Mouse (Mus musculus) layer of hippocampus, adult 2 months (tissue): ENCODE data around the gene Gng3. TPM values are rescaled to one million over a fixed set of nuclear protein-coding genes. Genes with fewer than 3 reads are reported as not detected.
A peak's percentile ranks its signal among the peaks of the same experiment; 100 is the strongest.

Source experiments
- DNase-seq, 2 experiments: peaks; one replicate each; pipeline ENCODE4 v3.0.0; 2022; ENCODE audit warnings: low spot score in 2 of 2
- H3K27ac ChIP-seq: fragments of 200-600 bp; 2 replicates; pipeline ENCODE4 v1.8.1; 2022
- H3K4me3 ChIP-seq: fragments of 200-600 bp; 2 replicates; pipeline ENCODE4 v1.8.1; 2022; ENCODE audit warnings: mild to moderate bottlenecking
- CTCF ChIP-seq: fragments of 200-600 bp; conservative IDR thresholded peaks from 2 replicates; pipeline ENCODE4 v1.8.1; 2022; ENCODE audit warnings: antibody characterized with exemption, mild to moderate bottlenecking, moderate library complexity
- microRNA-seq, 2 experiments: library from miRNA; unstranded; fragments of <30 nt; microRNA quantifications; one replicate each; pipeline ENCODE4 v1.2.0; 2021
- total RNA-seq, 2 experiments: library from RNA; stranded (reverse); gene quantifications; 2 replicates each; pipeline ENCODE4 v1.2.3; 2021

The Gng3 gene
- total RNA-seq, 2 experiments from 2014 or later: 160 TPM

DNA sequence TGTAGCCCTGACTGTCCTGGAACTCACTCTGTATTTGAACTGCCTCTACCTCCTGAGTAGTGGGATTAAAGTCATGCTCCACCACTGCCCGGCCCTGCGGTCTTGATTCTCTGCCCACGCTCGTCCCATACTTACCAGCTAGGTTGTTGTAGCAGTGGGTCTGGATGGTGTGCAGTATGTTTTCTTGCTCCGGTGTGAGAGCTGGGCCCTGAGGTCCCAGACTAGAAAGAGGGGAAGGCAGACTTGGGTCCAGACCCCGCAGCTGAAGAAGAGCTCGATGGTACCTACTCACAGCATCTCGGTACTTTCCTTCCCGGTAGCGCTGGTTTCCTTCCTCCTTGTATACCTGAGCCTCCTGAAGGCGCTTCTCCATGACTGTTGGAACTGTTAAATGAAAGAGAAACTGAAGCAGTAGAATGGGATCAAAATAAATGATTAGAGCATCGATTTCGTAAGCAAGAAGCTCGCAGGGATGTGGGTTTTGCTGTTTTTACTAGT is 20.6 kb downstream of the Gng3 start:
- peak overlapping the region; percentile 99 for H3K27ac ChIP-seq
- TF ChIP-seq CTCF: no peak

DNA sequence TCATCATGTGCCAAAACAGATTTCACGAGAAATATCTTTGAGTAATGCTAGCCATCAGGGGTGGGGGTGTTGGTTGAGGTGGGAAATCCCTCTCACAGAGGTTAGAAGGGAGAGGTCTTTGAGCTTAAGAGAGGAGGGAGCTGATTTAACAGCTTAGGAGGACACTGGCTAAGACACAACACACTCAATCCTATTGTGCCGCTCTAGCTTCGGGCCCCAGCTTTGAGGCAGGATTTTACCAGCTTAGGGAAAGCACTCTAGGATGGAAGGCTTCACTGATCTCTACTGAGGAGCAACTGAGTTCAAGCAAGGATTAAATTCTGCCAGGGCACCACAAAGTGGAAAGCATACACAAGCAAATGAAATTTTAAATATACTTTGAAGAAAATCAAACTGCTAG is 22.0 kb downstream of the Gng3 start:
- no peak for DNase-seq
- H3K4me3 ChIP-seq: no peak overlapping the region
- no peak overlapping the region for H3K27ac ChIP-seq
- no peak for TF ChIP-seq CTCF

More for the DNA sequence above, 20.6 kb downstream of the Gng3 start:
- peak overlapping the region; percentile 93 for H3K4me3 ChIP-seq
- no peak for DNase-seq

DNA sequence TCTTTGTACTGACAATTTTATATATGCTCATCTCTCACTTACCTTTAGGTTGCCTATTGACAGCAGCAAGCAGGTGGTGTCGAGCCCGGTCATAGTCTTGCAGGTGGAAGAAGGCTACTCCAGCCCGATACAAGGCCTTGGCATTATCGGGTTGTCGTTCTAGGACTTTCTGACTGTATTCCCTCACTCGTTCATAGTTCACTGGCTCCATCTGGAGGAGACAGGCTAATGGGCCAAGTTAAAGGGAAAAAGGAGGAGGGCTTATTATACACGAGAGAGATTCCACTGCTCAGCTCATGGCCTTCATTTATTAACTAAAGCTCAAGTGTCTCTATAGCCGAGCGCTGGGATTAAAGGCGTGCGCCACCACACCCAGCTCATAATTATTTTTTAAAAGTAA is 23.2 kb downstream of the Gng3 start:
- no peak overlapping the region for H3K27ac ChIP-seq
- peak; percentile 62 for TF ChIP-seq CTCF
- no peak overlapping the region for H3K4me3 ChIP-seq
- DNase-seq: no peak

DNA sequence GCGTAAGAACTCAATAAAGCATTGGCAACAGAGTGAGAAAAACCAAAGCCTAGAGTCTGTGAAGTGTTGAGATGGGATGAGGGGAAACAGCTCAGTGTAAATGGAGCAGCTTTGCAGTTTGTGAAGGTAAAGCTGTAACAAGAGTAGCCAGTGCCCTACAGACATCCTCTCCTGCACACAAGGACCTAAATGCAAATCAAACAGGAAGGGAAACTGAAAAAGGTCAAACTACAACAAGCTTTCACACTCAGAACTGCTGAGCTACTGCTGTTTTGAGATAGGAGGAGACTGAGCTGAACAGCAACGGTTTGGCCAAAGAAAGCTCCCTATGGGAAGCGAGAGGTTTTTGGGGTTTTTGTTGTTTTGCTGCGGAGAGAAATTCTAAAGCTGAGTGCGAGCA is 32.2 kb downstream of the Gng3 start:
- no peak for DNase-seq
- Histone ChIP-seq H3K4me3 (no peak overlapping the region), H3K27ac (peak overlapping the region; percentile 44; the same call in 1 of the 2 replicates)
- no peak for TF ChIP-seq CTCF

DNA sequence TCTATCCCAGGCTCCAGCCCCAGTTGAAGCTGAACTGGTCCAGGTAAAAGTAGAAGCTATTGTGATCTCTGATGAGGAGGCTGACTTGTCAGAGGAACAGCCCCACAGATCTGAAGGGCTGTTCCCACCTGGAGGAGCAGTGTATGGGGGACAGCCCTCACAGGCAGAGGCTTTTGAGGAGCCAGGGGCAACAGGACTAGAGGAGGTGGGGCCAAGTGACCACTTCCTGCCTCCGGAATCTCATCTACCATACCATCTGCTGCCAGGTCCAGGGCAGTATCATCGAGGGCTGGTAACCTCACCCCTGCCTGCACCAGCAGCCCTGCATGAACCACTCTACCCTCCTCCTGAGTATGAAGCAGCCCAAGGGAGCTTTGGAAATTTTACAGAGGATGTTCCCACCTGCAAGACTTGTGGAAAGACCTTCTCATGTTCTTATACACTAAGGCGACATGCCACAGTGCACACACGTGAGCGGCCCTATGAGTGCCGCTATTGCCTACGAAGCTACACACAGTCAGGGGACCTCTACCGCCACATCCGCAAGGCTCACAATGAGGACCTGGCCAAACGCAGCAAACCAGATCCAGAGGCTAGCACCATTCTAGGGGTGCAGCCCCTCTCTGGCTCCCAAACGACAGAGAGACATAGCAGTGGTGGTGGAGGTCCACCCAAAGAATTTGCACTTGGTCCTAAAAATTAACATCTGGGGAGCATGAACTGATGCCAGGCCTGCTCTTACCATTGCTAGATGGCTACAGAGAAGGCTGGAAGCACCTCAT is 34.9 kb downstream of the Gng3 start:
- no peak for TF ChIP-seq CTCF
- DNase-seq: no peak
- H3K4me3 ChIP-seq: no peak overlapping the region

DNA sequence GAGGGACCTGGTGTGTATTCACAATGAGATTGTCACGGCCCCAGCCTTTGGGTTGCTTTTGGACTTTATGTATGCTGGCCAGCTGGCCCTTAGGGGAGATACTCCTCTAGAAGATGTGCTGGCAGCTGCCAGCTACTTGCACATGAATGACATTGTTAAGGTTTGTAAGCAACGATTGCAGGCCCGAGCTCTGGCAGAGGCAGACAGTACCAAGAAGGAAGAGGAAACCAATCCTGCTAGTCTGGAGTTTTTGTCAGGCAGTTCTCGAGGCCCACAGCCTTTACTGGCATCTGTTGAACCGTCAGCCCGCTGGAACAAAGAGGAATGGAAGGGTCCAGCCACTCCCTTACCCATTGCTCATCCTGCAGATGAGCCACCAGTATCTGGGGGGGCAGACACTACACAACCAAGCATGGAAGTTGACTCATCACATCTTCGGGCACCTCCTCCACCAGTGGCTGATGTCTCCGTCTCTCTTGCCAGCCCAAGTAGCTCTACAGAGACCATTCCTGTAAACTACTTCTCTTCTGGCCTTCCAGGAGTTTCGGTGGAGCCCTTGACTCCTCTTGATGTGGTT is 35.7 kb downstream of the Gng3 start:
- peak overlapping the region; percentile 90; the same call in 1 of the 2 replicates for H3K27ac ChIP-seq
- DNase-seq: no peak
- TF ChIP-seq CTCF: no peak
- H3K4me3 ChIP-seq: peak overlapping the region; percentile 64

More for the DNA sequence above, 34.9 kb downstream of the Gng3 start:
- H3K27ac ChIP-seq: no peak overlapping the region

DNA sequence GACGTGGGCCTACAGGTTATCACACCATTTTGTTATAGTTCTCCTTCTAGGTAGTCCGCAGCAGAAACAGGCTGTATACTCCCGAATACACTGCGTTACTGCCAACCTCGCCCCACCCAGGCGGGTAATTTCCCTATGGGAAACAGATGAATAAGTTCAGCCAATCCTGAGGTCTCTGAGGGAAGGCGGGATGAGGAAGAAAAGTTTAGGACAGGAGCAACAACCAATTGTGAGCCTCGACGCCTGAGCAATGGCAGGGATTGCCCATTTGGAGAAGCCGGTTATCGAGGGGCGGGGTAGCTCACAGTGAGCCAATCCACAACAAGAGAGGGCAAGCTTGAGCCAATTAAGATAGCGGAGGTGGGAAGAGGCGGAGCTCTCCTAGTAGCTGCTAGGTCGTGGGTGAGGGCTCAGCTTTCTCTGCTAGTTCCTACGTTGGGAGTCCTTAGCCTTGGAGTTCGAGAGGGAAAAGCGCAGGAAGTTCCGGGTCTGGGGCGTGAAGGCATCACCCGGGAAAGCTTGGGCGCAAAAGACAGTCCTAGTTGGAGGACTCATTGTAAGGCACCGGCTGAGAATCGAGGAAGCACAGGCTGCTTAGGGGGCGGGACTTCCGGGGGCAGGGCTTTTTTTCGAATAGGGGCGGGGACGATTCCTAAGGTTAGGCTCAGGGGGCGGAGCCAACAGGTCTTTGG is 36.7 kb downstream of the Gng3 start, which contains the start of gene Zbtb3:
Gene Zbtb3, plus strand, starts transcription at position 426 of the 692 bp plus-strand sequence.
- peak within 1 kb of the TSS; percentile 64 for H3K4me3 ChIP-seq
- no peak for TF ChIP-seq CTCF

DNA sequence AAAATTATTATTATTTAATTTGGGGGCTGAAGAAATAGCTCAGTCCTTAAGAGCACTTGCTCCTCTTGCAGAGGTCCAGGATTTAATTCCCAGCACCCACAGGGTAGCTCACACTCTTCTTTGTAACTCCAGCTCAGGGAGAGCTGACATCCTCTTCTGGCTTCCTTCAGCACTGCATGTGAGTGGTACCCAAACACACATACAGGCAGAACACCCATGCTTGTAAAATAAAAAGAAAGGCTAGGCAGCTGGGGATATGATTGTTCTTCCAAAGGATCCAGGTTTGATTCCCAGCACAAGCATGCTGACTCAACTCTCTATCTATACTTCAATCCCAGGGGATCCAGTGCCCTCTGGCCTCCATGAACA is 40.1 kb downstream of the Gng3 start:
- Histone ChIP-seq H3K4me3 (peak overlapping the region; percentile 92), H3K27ac (peak overlapping the region; percentile 95)
- peak; percentile 33 for TF ChIP-seq CTCF
- DNase-seq: no peak

More for the DNA sequence above, 36.7 kb downstream of the Gng3 start, which contains the start of gene Zbtb3:
- peak within 1 kb of the TSS; percentile 90 for H3K27ac ChIP-seq
- peak; percentile 91 to 98 for DNase-seq

DNA sequence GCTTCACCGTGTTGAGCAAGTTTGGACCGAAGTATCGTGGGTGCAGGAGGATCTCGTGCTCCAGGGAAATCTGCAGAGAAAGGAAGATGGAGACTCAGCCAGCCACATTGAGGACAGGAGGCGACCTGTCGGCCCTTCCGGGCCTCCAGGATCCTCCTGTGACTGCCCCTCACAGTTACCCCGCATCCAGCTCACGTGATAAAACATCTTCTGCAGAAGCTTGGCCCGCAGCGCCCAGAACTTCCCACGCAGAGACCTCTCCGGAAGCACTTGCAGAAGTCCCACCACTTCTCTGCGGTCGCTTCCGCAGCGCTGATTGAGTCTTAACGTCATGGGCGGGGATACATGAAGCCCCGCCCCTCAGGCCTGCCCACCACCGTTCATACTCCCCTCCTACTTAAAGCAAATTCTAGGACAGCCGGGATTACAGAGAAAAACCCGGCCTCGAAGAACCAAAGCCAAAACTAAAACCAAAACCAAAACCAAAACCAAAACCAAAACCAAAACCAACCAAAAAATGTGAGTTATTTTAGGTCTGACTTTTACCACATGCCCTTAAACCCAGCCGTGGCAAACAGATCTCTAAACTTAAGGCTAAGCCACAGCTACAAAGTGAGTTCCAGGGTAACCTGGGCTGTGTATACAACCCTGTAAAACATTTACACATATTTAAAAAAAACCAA is 40.6 kb downstream of the Gng3 start, which contains the start of gene Polr2g:
Gene Polr2g, minus strand, starts transcription at position 314 of the 683 bp plus-strand sequence.
- peak; percentile 89 to 93 for DNase-seq
- peak within 1 kb of the TSS; percentile 95 for H3K27ac ChIP-seq
- peak within 1 kb of the TSS; percentile 92 for H3K4me3 ChIP-seq
- TF ChIP-seq CTCF: no peak

DNA sequence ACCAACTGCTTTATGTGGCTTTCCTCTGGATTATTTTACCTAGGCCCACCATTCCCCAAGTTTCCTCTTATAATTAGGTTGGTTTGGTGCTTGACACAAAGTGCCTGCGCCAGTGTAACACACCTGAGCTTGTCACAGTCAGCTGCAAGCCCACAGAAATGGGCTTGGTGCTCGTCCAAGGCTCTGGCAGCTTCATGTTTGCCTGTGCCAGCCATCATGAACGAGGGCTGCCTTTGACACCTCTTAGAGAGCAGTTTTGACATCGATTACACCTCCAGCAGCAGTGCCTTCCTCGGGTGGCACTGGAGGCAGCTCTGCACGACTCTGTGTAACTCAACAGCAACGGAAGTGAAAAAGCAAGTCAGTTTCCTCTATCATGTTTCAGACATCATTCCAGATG is 48.8 kb downstream of the Gng3 start:
- Histone ChIP-seq H3K4me3 (no peak overlapping the region), H3K27ac (peak overlapping the region; percentile 89)
- no peak for TF ChIP-seq CTCF
- no peak for DNase-seq

DNA sequence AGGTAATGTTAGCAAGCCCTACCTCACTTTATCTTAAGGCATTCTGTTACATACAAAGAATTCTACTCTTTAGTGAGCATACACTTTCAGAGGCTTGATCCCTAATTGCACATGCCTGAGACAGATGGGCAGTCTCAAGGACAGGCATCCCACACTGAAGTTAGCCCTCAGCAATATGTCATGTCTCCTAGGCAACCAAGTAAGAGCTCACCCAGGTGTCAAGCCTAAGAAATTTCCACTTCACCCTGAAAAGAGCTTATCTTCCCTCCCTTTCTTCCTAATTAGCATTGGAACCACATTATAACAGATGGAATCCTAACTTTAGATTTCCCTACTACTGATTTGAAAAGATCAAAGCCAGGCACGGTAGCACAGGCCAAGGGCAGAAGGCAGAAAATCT is 49.8 kb downstream of the Gng3 start:
- Histone ChIP-seq H3K27ac (peak overlapping the region; percentile 89), H3K4me3 (no peak overlapping the region)
- peak in 1 of 2 experiments; percentile 34 for DNase-seq

DNA sequence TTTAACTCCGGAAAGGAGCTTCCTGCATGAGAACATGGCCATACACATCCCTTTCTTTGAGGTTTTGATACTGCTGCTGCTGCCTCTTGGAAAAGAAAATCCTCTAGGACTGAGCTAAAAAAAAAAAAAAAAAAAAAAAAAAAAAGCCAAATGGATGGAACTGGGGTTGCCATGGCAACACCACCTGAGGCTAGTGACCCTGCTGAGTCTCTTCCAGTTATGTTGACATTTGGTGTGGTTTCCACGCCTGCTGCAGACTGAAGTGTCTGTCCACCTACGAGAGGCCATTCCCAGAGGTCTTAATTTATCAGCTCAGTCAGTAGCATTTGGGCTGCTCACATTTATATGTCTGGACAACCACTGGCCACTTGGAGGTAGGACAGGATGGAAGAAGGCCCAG is 50.5 kb downstream of the Gng3 start:
- no peak for DNase-seq
- TF ChIP-seq CTCF: no peak
- Histone ChIP-seq H3K4me3 (no peak overlapping the region), H3K27ac (peak overlapping the region; percentile 89)

More for the DNA sequence above, 49.8 kb downstream of the Gng3 start:
- TF ChIP-seq CTCF: no peak

Small RNA genes within 50 kb of the gene (microRNA-seq; reads per million reads assigned to microRNA genes)
- 0 reads per million in 2 experiments for gene Mir5136

Other genes starting within 250 kb of the Gng3 start
- 1 to 10 TPM; 6.6 to 9.7 TPM for gene Slc22a8, start 247.9 kb downstream of the Gng3 start, total RNA-seq
- 1 to 10 TPM; 2.2 to 2.8 TPM for gene Slc22a6, start 221.2 kb downstream of the Gng3 start, total RNA-seq
- 100 to 1,000 TPM; 179 to 190 TPM for gene Chrm1, start 175.4 kb downstream of the Gng3 start, total RNA-seq
- gene Slc3a2, start 115.8 kb downstream of the Gng3 start, total RNA-seq: 100 to 1,000 TPM; 149 to 151 TPM
- 10 to 100 TPM; 47.4 to 55.0 TPM for gene Wdr74, start 103.4 kb downstream of the Gng3 start, total RNA-seq
- 1 to 10 TPM; 1.5 to 3.4 TPM for gene 1700092M07Rik, start 98.5 kb downstream of the Gng3 start, total RNA-seq
- 10 to 100 TPM; 69.5 to 78.4 TPM for gene Stx5a, start 97.8 kb downstream of the Gng3 start, total RNA-seq
- gene Nxf1, start 82.1 kb downstream of the Gng3 start, total RNA-seq: 100 to 1,000 TPM; 102 to 106 TPM
- gene Tmem223, start 68.2 kb downstream of the Gng3 start, total RNA-seq: 10 to 100 TPM; 75.4 to 82.7 TPM
- gene Tmem179b, start 64.7 kb downstream of the Gng3 start, total RNA-seq: 1 to 10 TPM; 7.4 to 7.7 TPM
- gene Taf6l, start 52.8 kb downstream of the Gng3 start, total RNA-seq: 10 to 100 TPM; 15.7 to 18.4 TPM
- gene Polr2g, start 40.6 kb downstream of the Gng3 start, total RNA-seq: 100 to 1,000 TPM; 113 to 120 TPM
- 1 to 10 TPM; 5.8 to 6.5 TPM for gene Zbtb3, start 36.6 kb downstream of the Gng3 start, total RNA-seq
- 10 to 100 TPM; 36.5 to 37.9 TPM for gene Ttc9c, start 19.9 kb downstream of the Gng3 start, total RNA-seq
- gene Hnrnpul2, start 19.2 kb downstream of the Gng3 start, total RNA-seq: 100 to 1,000 TPM; 123 to 127 TPM
- gene AC129217.1, start 9.4 kb downstream of the Gng3 start, total RNA-seq: 1 to 10 TPM in 1 of 2 experiments, not detected in 1; 3.4 TPM
- gene Bscl2, start 1.7 kb downstream of the Gng3 start, total RNA-seq: 100 to 1,000 TPM; 101 TPM
- under 1 TPM; 0.32 to 0.44 TPM for gene Lrrn4cl, start 11.6 kb upstream of the Gng3 start, total RNA-seq
- gene Ubxn1, start 32.3 kb upstream of the Gng3 start, total RNA-seq: 100 to 1,000 TPM in 1 of 2 experiments, 10 to 100 TPM in 1; 93.5 to 100 TPM
- gene Uqcc3, start 41.7 kb upstream of the Gng3 start, total RNA-seq: 10 to 100 TPM; 32.5 to 32.8 TPM
- 1 to 10 TPM; 4.8 to 6.6 TPM for gene Lbhd1, start 44.5 kb upstream of the Gng3 start, total RNA-seq
- gene Gm49403, start 44.7 kb upstream of the Gng3 start, total RNA-seq: not detected
- gene 1810009A15Rik, start 49.7 kb upstream of the Gng3 start, total RNA-seq: 10 to 100 TPM; 25.3 to 30.0 TPM
- 1 to 10 TPM; 2.0 to 2.9 TPM for gene Gm49416, start 49.7 kb upstream of the Gng3 start, total RNA-seq
- gene Ints5, start 53.8 kb upstream of the Gng3 start, total RNA-seq: 10 to 100 TPM; 24.4 to 25.6 TPM
- 100 to 1,000 TPM; 114 to 118 TPM for gene Ganab, start 58.9 kb upstream of the Gng3 start, total RNA-seq
- 100 to 1,000 TPM; 167 to 191 TPM for gene B3gat3, start 81.2 kb upstream of the Gng3 start, total RNA-seq
- 1 to 10 TPM; 4.4 to 5.7 TPM for gene Rom1, start 90.2 kb upstream of the Gng3 start, total RNA-seq
- 10 to 100 TPM; 11.5 to 11.7 TPM for gene Eml3, start 90.4 kb upstream of the Gng3 start, total RNA-seq
- gene Mta2, start 102.7 kb upstream of the Gng3 start, total RNA-seq: 10 to 100 TPM; 58.0 to 68.7 TPM
- gene Tut1, start 114.7 kb upstream of the Gng3 start, total RNA-seq: 10 to 100 TPM; 20.7 to 20.8 TPM
- gene Eef1g, start 127.8 kb upstream of the Gng3 start, total RNA-seq: 100 to 1,000 TPM; 238 to 242 TPM
- gene Ahnak, start 150.1 kb upstream of the Gng3 start, total RNA-seq: 10 to 100 TPM; 19.4 to 21.9 TPM
- gene Scgb1a1, start 248.8 kb upstream of the Gng3 start, total RNA-seq: not detected